Mouse (Mus musculus) megakaryocyte progenitor cell, adult 5-6 weeks (primary cell): Measurements from ENCODE around the gene Hoxa7. TPM values are rescaled to one million over a fixed set of nuclear protein-coding genes. Genes with fewer than 3 reads are reported as not detected.
A peak's percentile ranks its signal among the peaks of the same experiment; 100 is the strongest.

Source experiments
- ATAC-seq: replicated peaks from 2 replicates; pipeline ENCODE4 v1.8.0; 2016; ENCODE audit warnings: mild to moderate bottlenecking, moderate TSS enrichment, inconsistent platforms; ENCODE audit not compliant: poor library complexity
- total RNA-seq, 2 experiments: library from RNA; stranded (forward) in 1 of 2; stranded (reverse) in 1 of 2; fragments of 157-497, 149-512 nt in 1 of 2; fragments of 200-1000 nt in 1 of 2; gene quantifications; 2 replicates each; pipeline versions ENCODE4 v1.2.3 to v1.2.4; 2015 to 2017

Hoxa7 gene
- total RNA-seq, 2 experiments from 2014 or later: 5.5 to 15.7 TPM

GRCm38 (mm10) chr6:52253511-52254500 lies 32.2 kb upstream of the Hoxa7 start:
- no peak for ATAC-seq

GRCm38 (mm10) chr6:52252775-52253376 lies 31.2 kb upstream of the Hoxa7 start:
- ATAC-seq: no peak

GRCm38 (mm10) chr6:52252016-52252774 lies 30.5 kb upstream of the Hoxa7 start:
- ATAC-seq: no peak

- ATAC-seq: no peak
Observed at GRCm38 (mm10) chr6:52251177-52251879, 29.7 kb upstream of the Hoxa7 start.

GRCm38 (mm10) chr6:52249826-52250225 lies 28.2 kb upstream of the Hoxa7 start:
- no peak for ATAC-seq

GRCm38 (mm10) chr6:52249415-52249738 lies 27.7 kb upstream of the Hoxa7 start:
- no peak for ATAC-seq

- no peak for ATAC-seq
Observed at GRCm38 (mm10) chr6:52248638-52249414, 27.2 kb upstream of the Hoxa7 start.

GRCm38 (mm10) chr6:52247766-52248637 lies 26.3 kb upstream of the Hoxa7 start:
- ATAC-seq: no peak

GRCm38 (mm10) chr6:52246916-52247315 lies 25.3 kb upstream of the Hoxa7 start:
- ATAC-seq: no peak

- ATAC-seq: peak; percentile 59
Observed at GRCm38 (mm10) chr6:52246403-52246803, 24.7 kb upstream of the Hoxa7 start.

- ATAC-seq: no peak
Observed at GRCm38 (mm10) chr6:52245757-52246142, 24.1 kb upstream of the Hoxa7 start, which contains the start of gene Hoxa11. Gene Hoxa11 (minus strand): TSS chr6:52245810.

- no peak for ATAC-seq
Observed at GRCm38 (mm10) chr6:52245040-52245756, 23.5 kb upstream of the Hoxa7 start.

- no peak for ATAC-seq
Observed at GRCm38 (mm10) chr6:52244471-52245039, 22.9 kb upstream of the Hoxa7 start.

GRCm38 (mm10) chr6:52243681-52244121 lies 22.0 kb upstream of the Hoxa7 start:
- no peak for ATAC-seq

GRCm38 (mm10) chr6:52242801-52243332 lies 21.2 kb upstream of the Hoxa7 start:
- no peak for ATAC-seq

GRCm38 (mm10) chr6:52241001-52241621 lies 19.5 kb upstream of the Hoxa7 start:
- ATAC-seq: no peak

GRCm38 (mm10) chr6:52240389-52241000 lies 18.8 kb upstream of the Hoxa7 start, which contains the start of gene Hoxa10:
Gene Hoxa10 (minus strand): TSS chr6:52240854.
- peak; percentile 90 for ATAC-seq
